Mouse (Mus musculus): ENCODE measurements around the gene Zfp575.

Zfp575 gene

GRCm38 (mm10) chr7:24563191-24563836 lies 24.1 kb downstream of the Zfp575 start:
- no peak for DNase-seq

- no peak for DNase-seq
Observed at GRCm38 (mm10) chr7:24561450-24561849, 26.0 kb downstream of the Zfp575 start.

- DNase-seq: no peak
Observed at GRCm38 (mm10) chr7:24555786-24556185, 31.7 kb downstream of the Zfp575 start.

- no peak for DNase-seq
Observed at GRCm38 (mm10) chr7:24551985-24552759, 35.3 kb downstream of the Zfp575 start.

GRCm38 (mm10) chr7:24547534-24548036 lies 39.9 kb downstream of the Zfp575 start:
- DNase-seq: no peak

- peak; percentile 98 for DNase-seq
Observed at GRCm38 (mm10) chr7:24546634-24547389, 40.6 kb downstream of the Zfp575 start.

- no peak for DNase-seq
Observed at GRCm38 (mm10) chr7:24546068-24546614, 41.3 kb downstream of the Zfp575 start, which contains the start of the genes Pinlyp and Xrcc1. TSS of gene Pinlyp (minus strand) at chr7:24546118. TSS of gene Xrcc1 (plus strand) at chr7:24546289.

GRCm38 (mm10) chr7:24544506-24544905 lies 42.9 kb downstream of the Zfp575 start:
- DNase-seq: no peak

GRCm38 (mm10) chr7:24539686-24540085 lies 47.8 kb downstream of the Zfp575 start:
- DNase-seq: no peak

GRCm38 (mm10) chr7:24538701-24539100 lies 48.7 kb downstream of the Zfp575 start:
- DNase-seq: no peak

GRCm38 (mm10) chr7:24538154-24538553 lies 49.3 kb downstream of the Zfp575 start:
- DNase-seq: no peak

- DNase-seq: no peak
Observed at GRCm38 (mm10) chr7:24537591-24537990, 49.9 kb downstream of the Zfp575 start.

- no peak for DNase-seq
Observed at GRCm38 (mm10) chr7:24537081-24537480, 50.4 kb downstream of the Zfp575 start.

- DNase-seq: no peak
Observed at GRCm38 (mm10) chr7:24534301-24534700, 53.1 kb downstream of the Zfp575 start.
